ENCODE assay signal across 9 mouse cellular contexts in genomic region chr10:87711798-87712197, GRCm38 (mm10).
DNase-seq lines count a peak whose midpoint lies in the region; ATAC-seq lines count a peak whose summit lies in the region.
"Had no signal": no experiment of that assay in that cellular context is flagged by ENCODE, and none has a peak within 500 bp of the region (broad histone marks: within the 10 kb centered on the region; RNA-seq: fewer than 3 reads in every experiment).

No protein-coding gene starts in this region.

- H3K4me1 ChIP-seq in liver, embryonic 11.5 days (replicated peaks; ENCODE audit: control insufficient read depth, insufficient read depth, low read length) = no peaks in the 10 kb centered on the region
- no peaks in the 10 kb centered on the region for H3K4me1 ChIP-seq in hindbrain, embryonic 14.5 days (replicated peaks; ENCODE audit: control insufficient read depth, insufficient read depth, low read length)

- H3K4me3 ChIP-seq in liver, embryonic 11.5 days (ENCODE audit: low read depth, low read length) = no peak overlapping the region
- no peak overlapping the region for H3K4me3 ChIP-seq in hindbrain, embryonic 14.5 days (replicated peaks; ENCODE audit: low read length)

- no peak overlapping the region for H3K9ac ChIP-seq in liver, embryonic 11.5 days (ENCODE audit: low read depth, low read length)
- no peak overlapping the region for H3K9ac ChIP-seq in hindbrain, embryonic 14.5 days

- WGBS in liver, embryonic 11.5 days = 55% methylated on average over 3 of the region's 3 CpGs
- WGBS in hindbrain, embryonic 14.5 days = 55% methylated on average over 3 of the region's 3 CpGs

- no peak overlapping the region for H3K4me2 ChIP-seq in liver, embryonic 11.5 days
- H3K4me2 ChIP-seq in hindbrain, embryonic 14.5 days (replicated peaks) = no peak overlapping the region

- peak; percentile 11 for DNase-seq in liver
- DNase-seq in liver, embryonic 11.5 days (ENCODE audit: low spot score) = no peak
- DNase-seq in adrenal gland, postnatal 36 days = peak; percentile 62 to 73
- DNase-seq in heart, postnatal 4 days = peak; percentile 70
- peak; percentile 39 for DNase-seq in ovary, postnatal 14 days (ENCODE audit: low spot score)
- DNase-seq in layer of hippocampus, adult 9-10 months (ENCODE audit: low spot score) = no peak
- DNase-seq in embryo, embryonic 10 days (ENCODE audit: low spot score) = no peak
- no peak for DNase-seq in hindbrain, embryonic 14.5 days (ENCODE audit: low spot score)

- no peaks in the 10 kb centered on the region for H3K27me3 ChIP-seq in liver, embryonic 11.5 days (replicated peaks; ENCODE audit: control insufficient read depth, insufficient read depth, low read length)
- no peaks in the 10 kb centered on the region for H3K27me3 ChIP-seq in hindbrain, embryonic 14.5 days (ENCODE audit: control insufficient read depth, insufficient read depth, low read length)

- ATAC-seq in liver, embryonic 11.5 days (replicated peaks; ENCODE audit: low FRiP score) = no peak
- ATAC-seq in hindbrain, embryonic 14.5 days (ENCODE audit: low FRiP score) = no peak

- H3K36me3 ChIP-seq in liver, embryonic 11.5 days (ENCODE audit: control insufficient read depth, insufficient read depth, low read length) = no peaks in the 10 kb centered on the region
- no peaks in the 10 kb centered on the region for H3K36me3 ChIP-seq in hindbrain, embryonic 14.5 days (replicated peaks; ENCODE audit: control insufficient read depth, insufficient read depth)

- H3K27ac ChIP-seq in liver, embryonic 11.5 days (ENCODE audit: low read depth, low read length) = no peak overlapping the region
- H3K27ac ChIP-seq in hindbrain, embryonic 14.5 days = no peak overlapping the region
- H3K27ac ChIP-seq: macrophage had no signal

- no peaks in the 10 kb centered on the region for H3K9me3 ChIP-seq in liver, embryonic 11.5 days (ENCODE audit: control insufficient read depth, low read length)
- H3K9me3 ChIP-seq in hindbrain, embryonic 14.5 days (ENCODE audit: control insufficient read depth, low read length) = no peaks in the 10 kb centered on the region

Comparison
In these comparisons a context has a peak if more than half of its experiments do, and no peak if none do; other contexts are left out.
1. DNase-seq: peak in liver (single experiment), adrenal gland, postnatal 36 days (2 of 2), heart, postnatal 4 days (single experiment) and ovary, postnatal 14 days (single experiment); none in liver, embryonic 11.5 days (single experiment), layer of hippocampus, adult 9-10 months (single experiment), embryo, embryonic 10 days (single experiment) and hindbrain, embryonic 14.5 days (single experiment).